Mouse (Mus musculus) liver, embryonic 15.5 days (tissue): Measurements from ENCODE around the gene Ndufc1. TPM values are rescaled to one million over a fixed set of nuclear protein-coding genes. Genes with fewer than 3 reads are reported as not detected.
A peak's percentile ranks its signal among the peaks of the same experiment; 100 is the strongest.
"Not testable (repeated sequence)": the region's sequence is repeated elsewhere in the genome, so short reads cannot be mapped to it uniquely, and the experiment has no call there.

Source experiments
- ATAC-seq: fragments of 200-750 bp; cut with Nextera tagmentation; 2 replicates; pipeline ENCODE4 v1.8.0; 2017; ENCODE audit warnings: moderate number of reproducible peaks, mild to moderate bottlenecking, moderate library complexity; ENCODE audit not compliant: insufficient read depth
- H3K27ac ChIP-seq: fragments of 300-500 bp; sonication (generic); replicated peaks from 2 replicates; pipeline ENCODE4 v1.5.1; 2015; ENCODE audit warnings: mild to moderate bottlenecking, inconsistent platforms
- H3K27me3 ChIP-seq: fragments of 300-500 bp; sonication (generic); 2 replicates; pipeline ENCODE4 v1.6.1; 2015; ENCODE audit warnings: mild to moderate bottlenecking, inconsistent platforms
- H3K36me3 ChIP-seq: fragments of 300-500 bp; sonication (generic); replicated peaks from 2 replicates; pipeline ENCODE4 v1.6.1; 2015; ENCODE audit warnings: moderate library complexity, mild to moderate bottlenecking, inconsistent platforms
- H3K4me1 ChIP-seq: fragments of 300-500 bp; sonication (generic); replicated peaks from 2 replicates; pipeline ENCODE4 v1.6.1; 2015; ENCODE audit warnings: inconsistent platforms
- H3K4me2 ChIP-seq: fragments of 300-500 bp; sonication (generic); 2 replicates; pipeline ENCODE4 v1.6.1; 2015; ENCODE audit warnings: moderate library complexity, mild to moderate bottlenecking, inconsistent platforms
- H3K4me3 ChIP-seq: fragments of 300-500 bp; sonication (generic); replicated peaks from 2 replicates; pipeline ENCODE4 v1.5.1; 2015; ENCODE audit warnings: mild to moderate bottlenecking, inconsistent platforms
- H3K9ac ChIP-seq: fragments of 300-500 bp; sonication (generic); 2 replicates; pipeline ENCODE4 v1.6.1; 2015; ENCODE audit warnings: moderate library complexity, mild to moderate bottlenecking, inconsistent platforms
- H3K9me3 ChIP-seq: fragments of 300-500 bp; sonication (generic); replicated peaks from 2 replicates; pipeline ENCODE4 v1.6.1; 2016; ENCODE audit warnings: inconsistent platforms
- WGBS: fragments of 180-500 bp; shearing (Covaris S2); methylation state at CpG from one replicate; pipeline ENCODE4 v1.1.7; 2015; ENCODE audit warnings: mixed read lengths; ENCODE audit not compliant: insufficient replicate concordance; 5-methylcytosine and 5-hydroxymethylcytosine counted together
- polyA plus RNA-seq: library from polyadenylated mRNA; unstranded; fragments of >200 nt; fragmentation: Nextera tagmentation; extraction: Ambion mirVana; gene quantifications from 2 replicates; pipeline ENCODE4 v1.2.1, GENCODE M21; 2015

Gene Ndufc1
- polyA plus RNA-seq, 1 experiment from 2014 or later = 386 TPM

DNA sequence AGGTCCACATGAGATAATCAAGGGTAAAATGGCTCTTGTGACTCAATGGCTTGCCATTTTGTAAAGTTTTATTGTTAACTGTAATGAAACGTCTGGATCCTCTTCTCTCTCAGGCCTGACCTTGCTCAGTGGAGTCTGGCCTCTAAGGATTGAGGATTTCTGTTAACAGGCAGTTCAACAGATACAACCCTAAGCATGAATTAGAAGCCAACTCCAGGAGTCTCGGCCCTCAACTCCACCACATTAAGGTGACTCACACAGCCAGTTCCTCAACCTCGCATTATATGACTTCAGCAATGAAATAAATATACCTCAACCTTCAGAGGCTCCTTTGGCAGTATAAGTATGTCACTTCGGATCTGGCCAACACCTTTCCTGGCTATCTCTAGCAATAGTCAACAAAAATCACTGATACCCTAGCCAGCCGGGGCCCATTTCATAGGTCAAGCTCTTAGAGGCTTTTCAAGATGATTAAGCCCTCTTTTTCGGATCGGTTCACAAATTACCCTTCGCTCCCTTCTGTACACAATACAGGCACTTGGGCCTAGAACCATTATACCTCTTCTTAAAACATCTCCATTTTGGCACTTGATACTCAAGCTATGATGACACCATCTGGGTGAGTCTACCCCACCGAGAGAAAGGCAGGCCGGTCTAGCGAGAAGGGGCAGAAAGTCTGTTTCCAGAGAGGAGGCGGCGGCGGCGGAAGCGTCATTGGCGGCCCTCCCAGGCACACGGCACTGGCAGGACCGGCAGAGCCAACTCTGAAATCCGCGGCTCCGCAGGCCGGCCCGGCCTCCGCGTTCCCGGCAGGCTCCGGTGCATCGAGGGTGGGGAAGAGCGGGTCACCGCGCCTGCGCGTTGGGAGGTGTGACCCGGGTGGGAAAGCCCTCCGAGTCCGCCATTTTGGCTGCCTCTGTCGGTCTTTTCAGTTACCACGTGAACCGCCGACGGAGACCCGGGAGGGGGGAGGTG, 6.6 kb upstream of the Ndufc1 start, which contains the start of gene Naa15:
TSS of gene Naa15 (plus strand) at position 51 of the 975 bp plus-strand sequence.
- Histone ChIP-seq H3K4me1 (peaks cover 43% of the 10 kb centered on the region), H3K9me3 (no peaks in the 10 kb centered on the region), H3K4me2 (peak within 1 kb of the TSS; percentile 81), H3K9ac (peak within 1 kb of the TSS; percentile 97), H3K36me3 (no peaks in the 10 kb centered on the region), H3K27me3 (no peaks in the 10 kb centered on the region), H3K27ac (peak within 1 kb of the TSS; percentile 97), H3K4me3 (peak within 1 kb of the TSS; percentile 100)
- WGBS = 2% methylated on average over 43 of the region's 43 CpGs
- ATAC-seq = peak; percentile 89

DNA sequence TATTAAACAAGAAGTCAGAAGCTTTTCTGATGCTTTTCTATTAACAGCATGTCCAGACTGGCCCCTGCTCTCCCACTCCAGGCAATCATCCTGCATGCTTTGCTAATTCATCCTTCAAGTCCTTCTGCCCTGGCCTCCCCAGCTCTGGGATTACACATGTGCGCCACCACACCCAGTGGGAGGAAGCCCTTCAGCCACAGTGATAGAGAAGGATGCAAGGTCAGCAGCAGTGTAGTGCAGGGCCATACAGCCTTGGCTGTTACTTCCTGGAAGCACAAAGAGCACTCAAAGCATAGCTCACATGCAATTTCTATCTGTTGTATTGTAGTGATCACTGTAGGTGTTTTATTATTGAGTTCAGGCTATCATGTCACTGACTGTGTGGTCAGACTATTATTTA, 4.5 kb upstream of the Ndufc1 start:
- no peak for ATAC-seq
- Histone ChIP-seq H3K4me3 (no peak overlapping the region), H3K27me3 (no peaks in the 10 kb centered on the region), H3K4me1 (peaks cover 37% of the 10 kb centered on the region), H3K36me3 (no peaks in the 10 kb centered on the region), H3K27ac (no peak overlapping the region), H3K9ac (no peak overlapping the region), H3K9me3 (no peaks in the 10 kb centered on the region), H3K4me2 (no peak overlapping the region)
- WGBS = 59% methylated on average over 1 of the region's 1 CpGs

DNA sequence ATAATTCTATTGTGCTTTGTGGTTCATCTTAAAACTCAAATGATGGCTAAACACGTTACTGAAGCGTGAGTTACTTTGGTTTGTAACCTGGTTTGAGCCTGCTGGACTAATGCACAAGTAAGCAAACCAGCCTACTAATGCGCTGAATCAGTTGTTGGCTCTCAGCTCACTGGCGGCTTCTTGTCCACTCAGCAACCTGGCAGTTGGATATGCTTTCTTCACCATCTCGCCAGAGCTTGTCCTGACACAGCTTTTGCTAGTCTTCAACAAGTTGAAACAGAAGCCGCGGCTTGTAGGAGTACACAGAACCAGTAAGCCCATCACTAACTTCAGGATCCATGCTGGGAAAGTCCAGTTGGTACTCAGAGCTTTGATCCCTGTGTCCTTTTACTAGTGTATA, 3.7 kb upstream of the Ndufc1 start:
- no peak overlapping the region for H3K4me2 ChIP-seq
- no peak overlapping the region for H3K9ac ChIP-seq
- peaks cover 37% of the 10 kb centered on the region for H3K4me1 ChIP-seq
- 79% methylated on average over 7 of the region's 7 CpGs for WGBS
- no peaks in the 10 kb centered on the region for H3K36me3 ChIP-seq
- no peak for ATAC-seq
- no peaks in the 10 kb centered on the region for H3K9me3 ChIP-seq
- H3K27me3 ChIP-seq = no peaks in the 10 kb centered on the region
- no peak overlapping the region for H3K27ac ChIP-seq
- no peak overlapping the region for H3K4me3 ChIP-seq

DNA sequence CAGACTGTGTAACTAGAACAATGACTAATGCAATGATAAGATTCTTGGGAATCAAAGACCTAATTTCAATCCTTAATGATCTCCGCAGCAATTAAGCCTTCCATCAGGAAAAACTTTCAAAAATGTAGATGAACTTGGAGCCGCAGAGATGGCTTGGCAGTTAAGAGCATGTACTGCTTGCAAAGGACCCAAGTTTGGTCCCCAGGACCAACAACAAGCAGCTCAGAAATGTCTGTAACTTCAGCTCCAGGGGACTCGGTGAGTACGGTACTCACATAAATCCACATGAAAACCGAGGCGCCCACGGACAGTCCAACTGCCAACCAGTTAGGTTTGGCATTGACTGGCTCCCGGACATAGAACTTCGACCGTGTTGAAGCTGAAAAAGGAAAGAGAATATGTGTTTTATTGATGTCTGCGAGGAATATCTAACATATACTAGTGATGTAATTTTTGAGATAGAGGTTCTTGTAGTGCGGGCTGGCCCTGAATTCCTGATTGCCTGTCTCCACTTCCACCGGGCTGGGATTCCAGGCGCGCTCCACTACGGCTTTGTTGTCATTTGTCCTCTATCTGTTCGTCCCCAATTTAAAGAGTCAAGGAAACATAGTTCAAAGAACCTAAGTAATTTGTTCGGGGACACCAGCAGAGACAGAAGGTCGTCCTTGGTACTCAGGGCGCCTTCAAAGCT, 773 bp downstream of the Ndufc1 start:
- H3K27me3 ChIP-seq = no peaks in the 10 kb centered on the region
- H3K4me2 ChIP-seq = peak overlapping the region; percentile 82
- no peaks in the 10 kb centered on the region for H3K9me3 ChIP-seq
- H3K9ac ChIP-seq = peak overlapping the region; percentile 88
- H3K27ac ChIP-seq = peak overlapping the region; percentile 84
- peaks cover 31% of the 10 kb centered on the region for H3K36me3 ChIP-seq
- H3K4me3 ChIP-seq = peak overlapping the region; percentile 93
- no peak for ATAC-seq
- peaks cover 25% of the 10 kb centered on the region for H3K4me1 ChIP-seq
- 20% methylated on average over 20 of the region's 20 CpGs for WGBS

DNA sequence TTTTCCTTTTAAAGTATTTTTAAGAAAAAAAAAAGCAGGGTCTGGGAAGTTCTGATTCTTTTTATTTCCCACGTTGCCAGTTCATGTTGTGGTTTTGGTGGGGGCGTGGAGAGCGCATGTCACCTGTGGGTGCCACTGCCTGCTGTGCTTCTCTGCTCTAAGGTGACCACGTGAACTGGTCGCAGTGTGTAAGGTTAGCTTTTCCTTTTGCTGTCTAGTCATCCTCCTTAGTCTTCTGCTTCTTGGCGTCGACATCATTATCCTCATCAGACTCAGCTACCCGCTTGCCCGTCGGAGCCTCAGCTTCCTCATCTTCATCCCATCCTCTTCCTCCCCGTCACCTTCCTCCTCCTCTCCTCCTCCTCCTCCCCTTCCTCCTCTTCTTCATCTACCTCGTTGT, 6.2 kb downstream of the Ndufc1 start:
- H3K27me3 ChIP-seq = peaks cover 16% of the 10 kb centered on the region
- no peak for ATAC-seq
- H3K4me3 ChIP-seq = no peak overlapping the region
- no peak overlapping the region for H3K4me2 ChIP-seq
- H3K4me1 ChIP-seq = peaks cover 13% of the 10 kb centered on the region
- peaks cover 38% of the 10 kb centered on the region for H3K36me3 ChIP-seq
- H3K27ac ChIP-seq = no peak overlapping the region
- H3K9me3 ChIP-seq = no peaks in the 10 kb centered on the region
- no peak overlapping the region for H3K9ac ChIP-seq
- WGBS = 76% methylated on average over 12 of the region's 12 CpGs

DNA sequence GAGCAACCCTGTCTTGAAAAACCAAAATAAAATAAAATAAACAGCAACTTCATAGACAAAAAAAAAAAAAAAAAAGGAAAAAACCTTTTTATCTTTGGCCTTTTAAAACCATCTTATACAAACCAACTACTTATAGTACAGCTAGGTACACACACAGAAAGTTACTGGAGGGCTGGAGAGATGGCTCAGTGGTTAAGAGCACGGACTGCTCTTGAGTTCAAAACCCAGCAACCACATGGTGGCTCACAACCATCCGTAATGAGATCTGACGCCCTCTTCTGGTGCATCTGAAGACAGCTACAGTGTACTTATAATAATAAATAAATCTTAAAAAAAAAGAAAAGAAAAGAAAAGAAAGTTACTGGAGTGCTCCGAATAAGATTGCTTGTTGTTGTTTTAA, 6.7 kb downstream of the Ndufc1 start:
- 40% methylated on average over 4 of the region's 4 CpGs for WGBS
- not testable (repeated sequence) for ATAC-seq, H3K27ac ChIP-seq, H3K9ac ChIP-seq, H3K9me3 ChIP-seq, H3K4me2 ChIP-seq, H3K4me3 ChIP-seq
- Histone ChIP-seq H3K27me3 (peaks cover 21% of the 10 kb centered on the region), H3K36me3 (peaks cover 37% of the 10 kb centered on the region), H3K4me1 (peaks cover 10% of the 10 kb centered on the region)

DNA sequence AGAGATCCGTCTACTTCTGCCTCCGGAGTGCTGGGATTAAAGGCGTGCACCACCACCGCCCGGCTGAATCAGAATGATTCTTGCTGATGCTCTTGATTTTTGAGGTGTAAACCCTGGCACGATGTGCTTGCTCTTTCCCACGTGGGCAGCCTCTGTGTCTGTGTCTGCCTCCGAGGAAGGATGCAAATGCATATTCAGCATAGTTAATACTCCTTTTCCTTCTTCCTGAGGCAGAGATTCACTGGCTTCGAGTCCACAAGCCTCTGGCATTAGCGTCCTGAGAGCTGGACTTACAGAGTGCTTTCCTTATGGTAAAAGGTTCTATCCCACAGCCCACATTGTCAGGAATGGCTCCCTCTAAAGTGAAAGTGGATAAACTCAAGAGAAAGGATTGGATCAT, 8.1 kb downstream of the Ndufc1 start:
- H3K27me3 ChIP-seq = peaks cover 34% of the 10 kb centered on the region
- ATAC-seq = no peak
- H3K36me3 ChIP-seq = peaks cover 26% of the 10 kb centered on the region
- 67% methylated on average over 10 of the region's 10 CpGs for WGBS
- H3K9me3 ChIP-seq = no peaks in the 10 kb centered on the region
- peaks cover 14% of the 10 kb centered on the region for H3K4me1 ChIP-seq
- H3K27ac ChIP-seq = no peak overlapping the region
- no peak overlapping the region for H3K9ac ChIP-seq
- no peak overlapping the region for H3K4me2 ChIP-seq
- no peak overlapping the region for H3K4me3 ChIP-seq

DNA sequence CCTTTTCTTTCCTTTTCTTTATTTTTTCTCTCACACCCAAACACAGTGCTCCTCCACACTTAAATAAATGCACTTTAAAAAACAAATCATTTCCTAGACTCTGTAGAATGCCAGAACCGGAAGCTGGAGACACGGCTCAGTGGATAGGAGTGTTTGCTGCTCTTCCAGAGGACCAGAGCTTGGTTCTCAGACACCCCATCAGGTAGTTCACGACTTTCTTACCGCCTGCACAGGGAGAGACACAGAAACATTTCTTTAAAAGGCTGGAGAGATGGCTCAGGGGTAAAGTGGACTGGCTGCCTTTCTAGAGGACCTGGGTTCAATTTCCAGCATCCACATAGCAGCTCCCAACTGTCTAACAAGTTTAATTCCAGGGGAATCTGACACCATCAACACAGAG, 9.3 kb downstream of the Ndufc1 start:
- 46% methylated on average over 4 of the region's 4 CpGs for WGBS
- Histone ChIP-seq H3K4me1 (peaks cover 18% of the 10 kb centered on the region), H3K9ac (no peak overlapping the region), H3K27ac (no peak overlapping the region), H3K4me3 (no peak overlapping the region), H3K36me3 (peaks cover 20% of the 10 kb centered on the region), H3K27me3 (peaks cover 39% of the 10 kb centered on the region), H3K4me2 (no peak overlapping the region), H3K9me3 (no peaks in the 10 kb centered on the region)
- ATAC-seq = no peak

DNA sequence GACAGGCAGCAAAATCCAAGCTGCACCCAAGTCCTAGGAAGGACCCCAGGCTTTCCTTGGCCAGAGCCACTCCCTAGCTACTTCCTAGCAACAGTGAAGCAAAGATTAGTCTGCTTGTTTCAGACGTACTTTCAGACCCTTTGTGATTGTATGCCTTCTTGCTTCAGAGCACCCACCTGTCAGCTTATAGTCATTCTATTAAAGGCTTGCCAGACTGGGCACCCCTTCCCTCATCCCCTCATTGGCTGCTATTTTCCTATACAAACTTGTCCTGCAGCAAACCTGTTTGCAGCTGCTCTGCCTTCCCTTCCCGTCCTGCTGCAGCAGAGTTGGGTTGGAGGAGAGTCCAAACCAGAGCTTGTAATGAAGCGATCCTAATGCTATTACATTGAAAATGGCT, 10.1 kb downstream of the Ndufc1 start:
- H3K4me2 ChIP-seq = no peak overlapping the region
- no peaks in the 10 kb centered on the region for H3K9me3 ChIP-seq
- no peak overlapping the region for H3K27ac ChIP-seq
- peaks cover 13% of the 10 kb centered on the region for H3K36me3 ChIP-seq
- H3K27me3 ChIP-seq = peaks cover 39% of the 10 kb centered on the region
- WGBS = 29% methylated on average over 3 of the region's 3 CpGs
- peaks cover 18% of the 10 kb centered on the region for H3K4me1 ChIP-seq
- no peak overlapping the region for H3K9ac ChIP-seq
- H3K4me3 ChIP-seq = no peak overlapping the region
- no peak for ATAC-seq

DNA sequence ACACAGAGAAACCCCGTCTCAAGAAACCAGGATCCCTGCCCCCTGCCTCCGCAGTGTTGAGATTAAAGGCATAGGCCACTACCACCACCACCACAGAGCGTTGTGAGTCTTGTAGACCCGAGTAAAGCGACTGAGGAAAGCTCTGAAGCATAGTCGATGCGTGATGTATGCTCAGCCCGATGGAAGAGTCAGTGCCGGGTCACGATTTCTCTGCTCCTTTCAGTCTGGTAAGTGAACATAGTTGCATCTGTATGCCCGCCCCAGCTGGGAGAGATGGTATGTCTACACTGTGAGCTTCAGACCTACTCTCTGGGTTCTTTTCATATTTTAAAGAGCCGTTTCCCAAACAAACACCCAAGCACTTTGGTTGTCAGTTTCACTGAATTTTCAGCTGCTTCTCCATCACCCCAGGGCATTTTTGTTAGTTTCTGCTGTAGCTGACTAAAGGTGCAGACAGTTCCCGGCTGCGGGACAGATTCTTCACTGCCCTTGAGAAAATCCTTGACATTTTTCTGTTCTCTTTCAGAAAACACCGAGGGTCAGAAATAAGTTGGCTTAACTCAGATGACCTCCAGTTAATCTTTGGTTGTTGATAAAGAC, 11.0 kb downstream of the Ndufc1 start:
- 62% methylated on average over 15 of the region's 15 CpGs for WGBS

More for the DNA sequence above, 11.0 kb downstream of the Ndufc1 start:
- Histone ChIP-seq H3K9ac (no peak overlapping the region), H3K4me1 (peaks cover 18% of the 10 kb centered on the region), H3K4me2 (no peak overlapping the region), H3K4me3 (no peak overlapping the region), H3K27me3 (peaks cover 39% of the 10 kb centered on the region), H3K9me3 (no peaks in the 10 kb centered on the region), H3K27ac (no peak overlapping the region), H3K36me3 (peaks cover 4% of the 10 kb centered on the region; the same call in 1 of the 2 replicates)
- ATAC-seq = no peak
